Mouse (Mus musculus) cerebellum, adult (tissue): ENCODE data around the gene Olfr129.

Experiments used
- ATAC-seq: cut with Nextera tagmentation; 2 replicates; pipeline ENCODE4 v1.9.2; 2017; ENCODE audit warnings: mild to moderate bottlenecking, moderate library complexity, mixed read lengths; ENCODE audit not compliant: insufficient number of reproducible peaks, low FRiP score, low TSS enrichment

Olfr129 gene

DNA sequence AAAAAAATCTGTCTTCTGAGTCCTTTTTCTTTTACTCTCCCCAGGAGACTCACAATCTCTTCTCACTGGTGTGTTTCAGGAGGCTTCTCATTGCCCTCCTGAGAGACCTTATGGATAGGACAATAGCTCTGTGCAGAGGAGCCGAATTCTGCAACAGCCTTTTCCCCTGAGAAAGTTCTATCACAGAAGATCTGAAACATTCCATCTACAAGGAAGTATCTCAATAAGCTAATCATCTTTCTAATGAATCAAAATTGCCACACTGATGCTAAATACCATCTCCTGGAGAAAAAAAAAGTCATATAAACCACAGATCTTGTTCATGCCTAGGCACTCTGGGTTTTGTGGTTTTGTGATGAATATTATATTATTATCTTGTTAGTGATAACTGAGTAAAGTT is at the start of gene Olfr129:
Olfr129 (minus strand) TSS at position 101 of the 400 bp plus-strand sequence.
- ATAC-seq = no peak

DNA sequence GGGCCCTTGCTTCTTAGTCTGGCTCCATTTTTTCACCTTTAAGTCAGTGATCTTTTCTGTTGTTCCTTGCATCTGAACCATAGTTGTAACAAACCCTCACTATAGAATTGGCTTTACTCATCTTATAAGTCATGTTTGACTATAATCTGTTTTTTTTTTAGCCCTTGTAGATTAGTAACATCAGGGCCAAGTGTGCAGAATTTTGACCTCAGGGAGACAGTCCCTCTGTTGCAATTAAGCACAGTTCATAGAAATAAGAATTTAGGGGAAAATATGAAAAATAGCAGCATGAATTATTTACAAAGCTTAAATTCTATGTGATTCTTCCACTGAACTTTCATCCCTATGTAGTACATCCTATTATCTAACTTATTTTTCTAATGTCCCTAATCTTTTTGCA is 28.7 kb upstream of the Olfr129 start, which contains the start of gene Olfr131:
Olfr131 (minus strand) TSS at position 101 of the 400 bp plus-strand sequence.
- no peak for ATAC-seq

DNA sequence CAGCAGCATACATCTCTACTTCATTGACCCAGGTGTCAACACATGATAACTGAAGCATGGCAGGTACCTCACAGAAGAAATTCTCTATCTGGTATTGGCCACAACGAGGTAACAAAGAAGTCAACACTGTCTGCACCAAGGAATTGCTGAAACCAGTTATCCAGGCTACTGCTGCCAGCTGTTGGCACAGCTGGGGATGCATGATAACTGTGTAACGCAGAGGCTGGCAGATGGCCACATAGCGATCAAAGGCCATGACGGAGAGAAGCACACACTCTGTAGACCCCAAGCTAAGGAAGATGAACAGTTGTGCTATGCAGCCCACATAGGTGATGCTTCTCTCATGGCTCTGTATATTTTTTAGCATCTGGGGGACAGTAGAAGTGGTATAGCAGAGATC is 22.5 kb upstream of the Olfr129 start:
- no peak for ATAC-seq

DNA sequence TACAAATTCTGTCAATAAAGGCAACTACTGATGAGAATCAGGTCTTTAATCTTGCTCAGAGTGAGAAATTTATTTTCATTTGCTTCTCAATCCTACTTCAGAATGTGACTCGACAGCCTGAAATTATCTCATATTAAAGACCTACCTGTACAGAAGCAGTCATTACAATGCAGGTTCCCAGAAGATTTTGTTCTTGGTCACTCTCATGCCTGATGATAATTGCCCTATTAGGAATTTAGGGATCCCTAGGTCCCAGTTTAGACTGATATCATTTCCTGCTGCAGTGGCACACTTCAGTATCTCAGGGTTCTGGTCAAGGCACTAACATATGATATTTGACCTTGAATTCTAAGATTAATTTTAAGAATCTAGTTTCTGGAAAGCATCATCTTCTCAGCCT is 3.7 kb upstream of the Olfr129 start, which contains the start of gene Olfr130:
Olfr130 (plus strand) TSS at position 301 of the 400 bp plus-strand sequence.
- no peak for ATAC-seq

DNA sequence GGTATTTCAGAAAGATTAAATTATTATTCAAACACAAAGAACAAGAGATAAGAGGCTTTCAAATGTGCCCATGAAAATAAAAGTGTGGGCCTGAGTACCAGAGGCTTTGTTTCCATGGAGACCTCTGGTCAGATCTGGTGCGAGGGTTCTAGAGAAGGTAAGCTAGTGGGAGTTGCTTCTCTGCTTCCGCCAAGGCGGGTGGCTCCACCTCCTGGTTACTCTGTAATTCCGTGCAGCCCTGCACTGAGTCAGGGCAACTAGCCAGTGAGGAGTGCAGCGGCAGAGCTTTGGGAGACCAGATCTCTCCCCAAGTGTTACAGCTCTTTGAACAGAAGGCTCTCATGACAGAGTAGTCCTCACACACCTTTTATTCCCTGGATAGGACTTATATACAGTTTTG is 33.6 kb downstream of the Olfr129 start:
- ATAC-seq = no peak

DNA sequence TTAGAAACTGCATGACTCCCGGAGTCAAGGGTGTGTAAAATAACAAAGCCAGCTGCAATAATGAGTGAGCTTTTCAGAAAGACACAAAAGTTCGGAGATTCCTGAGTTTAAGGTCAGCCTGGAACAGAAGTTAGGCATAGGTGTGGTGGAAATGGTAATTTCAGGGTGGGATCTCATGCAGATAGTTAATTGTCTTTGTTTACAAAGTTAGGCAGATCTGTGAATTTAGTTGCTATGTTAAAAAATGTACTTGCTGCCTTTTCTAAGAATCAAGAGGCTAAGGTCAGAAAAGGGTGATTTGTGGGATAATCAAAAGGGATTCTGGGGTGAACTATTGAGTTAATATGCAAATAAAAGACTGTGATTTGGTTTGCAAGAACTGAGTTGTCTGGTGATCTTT is 43.5 kb downstream of the Olfr129 start:
- ATAC-seq = no peak

DNA sequence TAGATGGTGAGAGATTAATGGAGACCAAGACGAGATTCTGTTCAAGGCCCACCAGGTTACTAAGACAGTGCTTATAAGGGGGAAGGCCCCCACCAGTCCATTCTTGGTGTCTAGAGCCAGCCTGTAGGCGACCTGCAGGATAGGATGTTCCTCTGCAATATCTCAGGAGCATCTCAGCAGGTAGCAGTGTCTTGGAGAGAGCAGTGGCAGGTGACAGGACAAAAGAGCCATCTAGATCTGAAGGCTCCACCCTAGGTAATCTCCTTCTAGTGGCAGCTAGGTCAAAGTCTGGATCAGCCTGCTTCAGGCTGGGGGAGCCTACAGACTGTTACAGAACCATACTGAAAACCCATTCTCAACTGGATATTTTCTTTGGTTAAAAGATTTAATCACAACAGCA is 54.9 kb downstream of the Olfr129 start:
- ATAC-seq = no peak
